Mouse (Mus musculus) heart, postnatal 0 days (tissue): ENCODE measurements around the gene Camta1.

Source experiments
- CTCF ChIP-seq: IDR thresholded peaks from 2 replicates; pipeline ENCODE4 v1.5.1; 2016; ENCODE audit warnings: antibody characterized with exemption, control low read depth, low read depth
- EP300 ChIP-seq: IDR thresholded peaks from 2 replicates; pipeline ENCODE4 v1.6.1; 2016; ENCODE audit warnings: antibody characterized with exemption, low read depth

DNA sequence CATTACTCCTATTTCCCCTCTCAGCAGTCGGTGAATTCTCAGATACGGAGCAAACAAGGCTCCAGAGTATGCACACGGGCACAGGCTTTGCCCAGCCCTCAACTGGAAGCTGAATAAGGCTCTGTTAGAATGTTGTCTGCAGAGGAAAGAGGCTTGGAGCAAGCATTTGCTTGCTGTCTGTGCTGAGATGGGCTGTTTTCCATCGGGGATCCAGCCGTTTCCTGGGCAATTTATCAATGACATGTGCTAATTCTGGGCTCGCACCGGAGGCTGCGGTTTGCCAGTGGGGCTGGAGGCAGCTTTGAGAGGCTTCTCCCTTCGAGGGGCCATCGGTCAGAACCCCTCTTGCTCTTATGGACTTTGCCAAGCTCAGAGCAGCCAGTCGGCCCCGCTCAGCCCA lies 506.2 kb downstream of the Camta1 start:
- TF ChIP-seq CTCF = no peak
- TF ChIP-seq EP300 = no peak
